Mouse (Mus musculus): Measurements from ENCODE around the gene Tango6.

GRCm38 (mm10) chr8:106640921-106641320, 41.9 kb upstream of the Tango6 start:
- TF ChIP-seq CTCF (IDR thresholded peaks at IDR 0.05; ENCODE audit: low read depth, low read length) (no peak), POLR2A (IDR thresholded peaks at IDR 0.05; ENCODE audit: insufficient read depth, low read length) (no peak)
